Mouse (Mus musculus): ENCODE data around the gene Scly.

The Scly gene

DNA sequence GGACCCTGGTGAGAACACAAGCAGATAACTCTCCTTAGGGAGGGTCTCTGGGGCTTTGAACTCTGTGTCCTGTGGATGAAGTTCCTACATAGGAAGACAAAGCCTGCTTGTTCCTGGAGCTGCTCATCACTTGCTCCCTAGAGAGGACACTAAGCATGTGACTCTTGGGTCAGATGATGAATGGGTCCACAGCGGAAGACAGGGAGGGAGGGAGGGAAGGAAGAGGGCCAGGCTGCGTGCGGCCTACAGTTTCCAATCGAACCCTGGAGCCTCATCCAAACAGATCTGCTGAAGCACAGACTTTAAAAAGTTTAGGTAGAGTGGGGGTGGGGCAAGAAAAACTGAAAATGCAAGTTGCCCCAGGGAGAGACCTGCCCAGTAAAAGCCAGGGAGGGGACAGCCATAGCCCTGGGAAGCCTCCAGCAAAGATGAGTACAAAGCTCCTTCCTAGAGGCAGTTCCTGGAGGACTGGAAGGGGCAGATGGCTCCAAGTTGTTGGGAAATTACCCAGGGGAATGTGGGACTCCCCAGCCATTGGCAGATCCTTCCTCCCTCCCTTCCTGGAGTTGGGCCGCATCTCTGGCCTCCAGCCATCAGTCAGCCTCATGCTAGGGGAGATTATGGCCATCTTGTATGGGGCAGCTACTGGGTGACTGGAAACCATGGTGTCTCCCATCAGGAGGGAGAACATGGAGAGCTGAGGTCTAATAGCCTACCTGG lies 1.7 kb downstream of the Scly start:
- in situ Hi-C loops (cut with MboI, MseI): no loop called here

DNA sequence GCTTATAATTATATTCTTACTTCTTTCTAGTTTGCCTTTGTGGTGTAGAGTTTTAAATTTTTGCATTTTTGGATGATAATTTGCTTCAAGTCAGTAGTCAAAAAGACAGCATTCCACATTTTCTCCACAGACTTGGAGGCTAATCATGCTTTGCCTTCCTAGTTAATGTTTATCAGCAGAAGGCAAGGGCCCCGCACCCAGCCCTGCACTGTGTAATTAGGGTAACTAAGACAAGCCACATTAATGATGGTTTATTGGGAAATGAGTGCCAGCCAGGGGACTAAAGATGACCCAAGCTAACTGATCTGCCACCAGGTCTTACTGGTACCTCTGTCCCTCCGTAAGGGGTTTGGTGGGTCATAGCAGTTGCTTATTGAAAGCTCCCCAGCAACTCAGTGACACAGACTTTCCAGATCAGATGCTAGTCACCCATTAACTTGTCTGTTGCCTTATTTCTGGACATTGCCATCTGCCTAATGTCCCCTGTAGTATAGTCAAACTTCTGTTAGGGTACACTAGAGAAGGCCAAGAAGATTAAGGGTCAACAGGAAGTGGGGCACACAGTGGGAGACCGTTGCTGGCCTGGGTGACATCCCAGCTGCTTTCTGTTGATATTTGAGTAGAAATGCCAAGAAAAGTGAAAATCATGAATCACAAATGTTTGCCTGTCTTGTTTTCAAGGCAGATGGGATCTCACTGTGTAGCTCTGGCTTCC lies 3.2 kb downstream of the Scly start:
- in situ Hi-C loops (cut with MboI, MseI): no loop called here

DNA sequence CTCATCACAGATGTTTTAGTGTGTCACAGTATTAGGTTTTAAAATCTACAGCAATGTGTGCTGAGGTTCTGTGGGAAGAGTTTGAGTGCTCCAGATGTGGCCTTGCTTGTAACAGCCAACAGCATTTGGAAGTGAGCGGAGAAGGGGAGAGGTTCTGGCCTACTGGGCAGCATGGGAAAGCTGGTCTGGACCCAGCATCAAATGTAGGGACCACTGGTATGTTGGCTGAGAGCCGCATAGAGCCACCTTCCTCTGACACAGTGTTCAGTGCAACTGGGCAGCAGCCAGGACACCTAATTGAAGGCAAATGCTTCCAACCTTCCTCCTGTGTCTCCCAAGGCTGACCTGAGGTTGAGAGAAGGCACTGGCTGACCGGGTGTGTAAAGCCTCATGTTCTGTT lies 3.9 kb downstream of the Scly start:
- in situ Hi-C loops (cut with MboI, MseI): no loop called here

- in situ Hi-C loops (cut with MboI, MseI): no loop called here
Observed at GRCm38 (mm10) chr1:91304621-91305020, 6.5 kb downstream of the Scly start.

DNA sequence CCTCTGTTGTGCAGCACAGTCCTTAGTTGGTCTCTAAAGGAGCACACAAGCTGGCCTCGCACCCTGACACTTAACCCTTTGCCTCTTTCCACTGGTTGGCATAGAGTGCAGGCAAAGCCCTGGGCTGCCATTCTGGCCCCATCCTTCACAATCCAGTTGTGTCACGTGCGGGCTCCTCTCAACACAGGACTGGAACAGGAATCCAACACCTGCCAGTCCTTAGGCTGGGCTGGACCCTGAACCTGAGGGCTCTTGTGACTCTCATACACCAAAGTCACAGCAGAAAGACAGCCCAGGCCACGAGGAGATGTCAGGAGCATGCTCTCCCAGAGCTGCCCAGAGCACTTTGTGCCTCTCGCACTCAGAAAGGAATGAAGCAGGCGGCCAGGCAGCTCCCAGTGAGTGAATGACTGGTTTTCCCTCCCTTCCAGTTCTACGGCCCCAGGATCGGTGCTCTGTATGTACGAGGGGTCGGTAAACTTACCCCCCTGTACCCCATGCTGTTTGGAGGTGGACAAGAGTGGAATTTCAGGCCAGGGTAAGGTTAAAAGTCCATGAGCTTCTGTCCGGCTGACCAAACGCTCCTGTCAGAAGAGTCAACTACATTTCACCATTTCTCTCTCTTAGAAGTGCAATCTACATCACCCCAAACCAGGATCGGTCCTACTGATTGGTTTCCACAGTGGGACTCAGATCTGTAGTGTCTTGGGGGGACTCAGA lies 11.4 kb downstream of the Scly start:
- in situ Hi-C loops (cut with MboI, MseI): no loop called here

- in situ Hi-C loops (cut with MboI, MseI): no loop called here
Observed at GRCm38 (mm10) chr1:91312273-91312672, 14.1 kb downstream of the Scly start.

- in situ Hi-C loops (cut with MboI, MseI): no loop called here
Observed at GRCm38 (mm10) chr1:91313251-91313650, 15.1 kb downstream of the Scly start.

GRCm38 (mm10) chr1:91317656-91318055 lies 19.5 kb downstream of the Scly start:
- in situ Hi-C loops (cut with MboI, MseI): no loop called here

- in situ Hi-C loops (cut with MboI, MseI): loop anchor here (10.0 kb wide), 1 partner anchor 423 kb away; no protein-coding TSS in a partner anchor
Observed at GRCm38 (mm10) chr1:91321760-91322438, 23.8 kb downstream of the Scly start, which contains the start of gene Espnl. Espnl (plus strand) TSS chr1:91322075.

DNA sequence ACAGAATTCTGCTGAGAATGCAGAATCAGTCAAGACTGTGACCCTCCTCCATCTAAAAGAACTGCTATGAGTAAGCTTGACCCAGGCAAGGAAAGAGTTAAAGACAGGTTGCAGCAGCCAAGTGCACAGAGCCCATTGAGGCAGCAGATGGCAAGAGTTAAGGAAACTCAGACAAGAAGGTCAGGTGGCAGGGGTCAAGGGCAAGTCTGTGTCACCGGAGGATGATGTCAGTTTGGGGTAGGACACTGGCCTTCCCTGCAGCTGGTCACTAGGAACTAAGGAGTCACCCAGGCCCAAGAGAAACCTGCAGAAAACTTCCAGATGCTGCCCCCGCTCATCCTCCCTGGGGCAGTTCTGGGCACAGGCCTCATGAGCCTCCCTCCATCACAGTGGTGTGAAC lies 26.5 kb downstream of the Scly start:
- in situ Hi-C loops (cut with MboI, MseI): loop anchor here (10.0 kb wide), 1 partner anchor 420 kb away; no protein-coding TSS in a partner anchor

DNA sequence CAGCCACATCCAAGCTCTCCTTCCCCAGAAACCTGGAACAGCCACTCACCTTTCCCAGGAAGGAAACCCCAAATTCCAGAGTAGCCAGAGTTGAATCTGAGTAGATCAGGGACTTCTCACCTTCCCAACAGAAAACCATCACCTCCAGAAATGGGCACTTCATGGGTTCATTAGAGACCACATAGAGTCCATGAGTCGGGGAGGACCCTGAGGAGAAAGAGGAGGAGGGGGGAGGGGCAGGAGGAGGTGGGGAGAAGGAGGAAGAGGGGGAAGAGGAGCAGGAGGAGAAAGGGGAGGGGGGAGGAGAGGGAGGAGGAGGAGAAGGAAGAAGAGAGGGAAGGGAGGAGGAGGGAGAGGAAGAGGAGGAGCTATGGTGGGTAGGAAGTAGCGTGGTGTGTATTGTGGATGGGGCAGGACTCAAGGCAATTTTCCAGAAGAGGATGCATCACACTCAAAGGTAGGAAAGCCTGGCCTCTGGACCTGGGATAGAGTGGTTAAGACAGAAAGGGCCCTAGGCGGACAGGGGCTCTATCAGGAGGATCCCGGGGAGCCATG lies 27.4 kb downstream of the Scly start:
- in situ Hi-C loops (cut with MboI, MseI): loop anchor here (10.0 kb wide), 1 partner anchor 419 kb away; no protein-coding TSS in a partner anchor

- in situ Hi-C loops (cut with MboI, MseI): loop anchor here (10.0 kb wide), 1 partner anchor 1267 kb away; no protein-coding TSS in a partner anchor
Observed at GRCm38 (mm10) chr1:91332102-91332501, 34.0 kb downstream of the Scly start.

- in situ Hi-C loops (cut with MboI, MseI): loop anchor here (10.0 kb wide), 1 partner anchor 1269 kb away; no protein-coding TSS in a partner anchor
Observed at GRCm38 (mm10) chr1:91333582-91333981, 35.4 kb downstream of the Scly start.

DNA sequence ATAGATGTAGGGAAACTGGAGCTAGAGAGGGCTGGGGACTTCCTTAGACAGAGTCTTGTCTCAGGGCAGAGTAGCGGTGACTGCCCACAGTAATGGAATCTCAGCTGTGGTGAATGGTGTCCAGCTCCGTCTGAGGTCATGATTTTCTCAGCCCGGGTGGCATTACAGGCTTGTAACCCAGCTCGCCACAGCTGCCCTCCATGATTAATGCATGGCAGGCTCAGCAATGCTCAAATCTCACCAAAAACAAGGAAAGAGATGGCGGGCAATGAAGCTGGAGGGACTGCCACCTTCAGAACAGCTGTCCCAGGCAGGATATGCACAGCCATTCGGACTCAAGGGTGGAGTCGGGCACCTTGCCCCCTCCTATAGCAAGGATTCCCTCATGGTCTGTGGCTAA lies 39.2 kb downstream of the Scly start:
- in situ Hi-C loops (cut with MboI, MseI): loop anchor here (10.0 kb wide), 1 partner anchor 1273 kb away; no protein-coding TSS in a partner anchor

DNA sequence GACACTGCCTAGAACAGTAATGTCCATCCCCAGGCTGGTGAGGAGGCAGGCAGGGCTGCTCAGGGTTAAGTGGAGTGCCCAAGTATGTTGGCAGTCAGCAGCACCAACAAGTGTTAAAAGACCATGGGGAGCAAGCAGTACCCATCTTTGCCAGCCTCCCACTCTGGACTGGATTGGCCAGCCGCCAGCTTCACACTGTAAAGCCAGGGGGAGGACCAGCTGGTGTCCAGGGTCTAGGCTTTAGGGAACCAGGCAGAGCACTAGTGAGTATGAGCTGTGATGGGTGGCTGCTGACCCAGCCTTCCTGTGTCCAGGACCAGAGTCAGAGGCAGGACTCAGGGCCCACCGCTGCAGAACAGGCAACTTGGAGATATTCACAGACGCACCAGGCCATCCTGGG lies 45.9 kb downstream of the Scly start:
- in situ Hi-C loops (cut with MboI, MseI): no loop called here

DNA sequence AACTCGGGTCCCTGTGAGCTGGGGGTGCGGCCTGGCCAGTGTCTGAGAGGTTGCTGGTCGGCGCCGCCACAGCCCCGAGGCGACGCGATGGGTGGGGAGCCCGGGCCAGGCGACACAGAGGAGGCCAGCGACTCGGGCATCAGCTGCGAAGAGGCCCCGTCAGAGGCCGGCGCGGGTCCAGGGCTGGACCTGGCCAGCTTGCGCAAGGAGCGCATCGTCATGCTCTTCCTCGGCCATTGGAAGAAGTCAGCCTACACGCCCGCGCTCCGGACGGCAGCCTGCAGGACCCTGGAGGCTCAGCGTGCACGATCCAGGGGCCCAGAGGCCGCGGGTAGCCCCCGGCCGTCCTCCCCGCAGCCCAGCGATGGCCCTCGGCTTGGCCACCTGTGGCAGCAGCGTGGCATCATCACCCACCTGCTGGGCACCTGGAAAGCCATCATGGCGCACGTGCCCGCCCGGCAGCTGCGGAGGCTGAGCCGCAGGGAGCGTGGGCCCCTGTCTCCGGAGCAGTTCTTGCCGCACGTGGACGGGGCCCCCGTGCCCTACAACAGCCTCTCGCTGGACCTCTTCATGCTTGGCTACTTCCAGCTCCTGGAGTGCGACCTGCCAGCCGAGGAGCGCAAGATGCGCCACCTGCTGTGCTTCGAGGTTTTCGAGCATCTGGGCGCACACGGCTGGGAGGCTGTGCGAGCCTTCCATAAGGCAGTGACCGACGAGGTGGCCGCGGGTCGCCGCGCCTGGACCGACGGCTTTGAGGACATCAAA lies 47.0 kb downstream of the Scly start:
- in situ Hi-C loops (cut with MboI, MseI): no loop called here

GRCm38 (mm10) chr1:91346892-91347291 lies 48.8 kb downstream of the Scly start:
- in situ Hi-C loops (cut with MboI, MseI): no loop called here

GRCm38 (mm10) chr1:91350841-91351240 lies 52.7 kb downstream of the Scly start, which contains the start of gene Klhl30:
Klhl30 (plus strand) TSS chr1:91351016.
- in situ Hi-C loops (cut with MboI, MseI): loop anchor here (10.0 kb wide), 1 partner anchor 1296 kb away; no protein-coding TSS in a partner anchor

DNA sequence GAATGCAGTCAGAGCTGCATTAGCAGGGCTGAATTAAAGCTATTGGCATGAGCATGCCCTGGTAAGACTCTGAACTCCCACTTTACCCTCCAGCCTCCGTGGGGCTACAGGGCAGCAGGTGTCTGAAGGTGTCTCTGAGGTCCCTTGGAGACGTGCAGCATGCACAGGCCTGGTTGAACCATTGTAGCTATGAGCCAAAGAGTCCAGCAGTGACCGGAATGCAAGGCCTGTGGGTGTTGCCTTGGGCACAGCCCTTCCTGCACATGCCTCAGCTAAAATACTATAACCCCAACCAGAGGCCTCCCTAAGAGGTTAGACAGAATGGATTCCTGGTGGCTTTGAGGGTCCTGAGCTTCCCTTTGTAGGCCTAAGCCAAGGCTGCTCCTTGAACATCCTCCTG lies 53.1 kb downstream of the Scly start:
- in situ Hi-C loops (cut with MboI, MseI): loop anchor here (10.0 kb wide), 1 partner anchor 1296 kb away; no protein-coding TSS in a partner anchor

GRCm38 (mm10) chr1:91352277-91352676 lies 54.1 kb downstream of the Scly start:
- in situ Hi-C loops (cut with MboI, MseI): loop anchor here (10.0 kb wide), 1 partner anchor 1297 kb away; no protein-coding TSS in a partner anchor
